Mouse (Mus musculus) C2C12 (cell line): ENCODE data around the gene Cdc42se2.

Source experiments
- CEBPB ChIP-seq: IDR thresholded peaks from one replicate; pipeline ENCODE4 v1.6.1; 2011; ENCODE audit warnings: low read depth, mild to moderate bottlenecking, control low read depth, moderate library complexity
- CTCF ChIP-seq: IDR thresholded peaks from one replicate; pipeline ENCODE4 v1.5.1; 2011; ENCODE audit not compliant: control insufficient read depth, insufficient read depth, insufficient read length
- MAX ChIP-seq: IDR thresholded peaks from one replicate; pipeline ENCODE4 v1.6.1; 2011; ENCODE audit warnings: mild to moderate bottlenecking, control low read depth
- MYOD1 ChIP-seq: IDR thresholded peaks from one replicate; pipeline ENCODE4 v1.6.1; 2011; ENCODE audit warnings: low read depth; ENCODE audit not compliant: control insufficient read depth, insufficient read length
- MYOG ChIP-seq: IDR thresholded peaks from one replicate; pipeline ENCODE4 v1.6.1; 2011; ENCODE audit not compliant: control insufficient read depth, insufficient read length; ENCODE audit errors: extremely low read depth
- USF1 ChIP-seq: IDR thresholded peaks from one replicate; pipeline ENCODE4 v1.6.1; 2011; ENCODE audit warnings: low read depth, mild to moderate bottlenecking, control low read depth, moderate library complexity

DNA sequence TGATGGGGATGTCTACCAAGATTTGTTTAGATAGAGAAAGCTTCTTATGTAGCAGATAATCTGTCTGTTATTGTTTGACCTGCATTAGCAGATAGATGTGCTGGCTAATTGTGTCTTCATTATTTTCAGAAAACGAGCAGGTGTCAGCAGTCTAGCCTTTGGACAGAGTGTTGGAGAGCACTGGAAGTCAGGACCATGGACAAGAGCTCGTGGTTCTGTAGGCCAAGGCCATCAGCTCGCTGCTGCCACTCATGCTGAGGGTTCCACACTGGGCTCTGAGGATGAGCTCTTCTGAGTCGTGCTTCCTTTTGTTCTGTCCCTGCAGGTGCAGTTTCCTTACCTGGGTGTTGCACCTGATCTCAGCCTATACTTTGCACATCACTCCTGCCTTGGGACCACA lies 91.5 kb downstream of the Cdc42se2 start:
- no peak for TF ChIP-seq USF1
- TF ChIP-seq CTCF: no peak
- no peak for TF ChIP-seq MAX
- TF ChIP-seq CEBPB: no peak
- TF ChIP-seq MYOG: no peak
- TF ChIP-seq MYOD1: no peak
